Comparison of ENCODE assay signal across 19 mouse cellular contexts in genomic region chr2:115736416-115736815, GRCm38 (mm10).
"Had no signal": no experiment of that assay in that cellular context is flagged by ENCODE, and none has a peak within 500 bp of the region (broad histone marks: within the 10 kb centered on the region; RNA-seq: fewer than 3 reads in every experiment).

No protein-coding gene starts in this region.

- H3K4me1 ChIP-seq: intestine, embryonic 15.5 days; limb, embryonic 15.5 days; midbrain, embryonic 10.5 days; neural tube, embryonic 13.5 days had no signal

- H3K9ac ChIP-seq: intestine, embryonic 15.5 days; limb, embryonic 12.5 days; limb, embryonic 15.5 days; liver, embryonic 14.5 days; liver, postnatal 0 days; lung, embryonic 14.5 days; neural tube, embryonic 13.5 days had no signal

- H3K27me3 ChIP-seq: intestine, embryonic 15.5 days; limb, embryonic 15.5 days; neural tube, embryonic 13.5 days had no signal

- H3K4me2 ChIP-seq: intestine, embryonic 15.5 days; limb, embryonic 12.5 days; limb, embryonic 15.5 days; liver, embryonic 11.5 days; lung, embryonic 14.5 days; neural tube, embryonic 13.5 days had no signal

- H3K27ac ChIP-seq: intestine, embryonic 15.5 days; kidney, postnatal 0 days; limb, embryonic 12.5 days; limb, embryonic 15.5 days; liver, embryonic 14.5 days; macrophage; midbrain, embryonic 10.5 days; neural tube, embryonic 13.5 days had no signal

- H3K4me3 ChIP-seq: intestine, embryonic 15.5 days; limb, embryonic 12.5 days; limb, embryonic 15.5 days; midbrain, embryonic 10.5 days; neural tube, embryonic 13.5 days had no signal

- H3K36me3 ChIP-seq: intestine, embryonic 15.5 days; limb, embryonic 12.5 days; limb, embryonic 15.5 days; midbrain, embryonic 10.5 days; neural tube, embryonic 13.5 days had no signal

- DNase-seq: left cerebral cortex, postnatal 4 days; liver, postnatal 0 days; lung, embryonic 14.5 days; midbrain, embryonic 14.5 days; retina, postnatal 1 day; right cerebral cortex, postnatal 25 days; spleen, adult 18-20 months; thymus, adult 18-20 months; thymus, postnatal 36 days had no signal

- H3K9me3 ChIP-seq: intestine, embryonic 15.5 days; limb, embryonic 12.5 days; limb, embryonic 15.5 days; midbrain, embryonic 10.5 days; neural tube, embryonic 13.5 days had no signal

- ATAC-seq: intestine, embryonic 15.5 days; liver, postnatal 0 days; lung, postnatal 0 days had no signal
